ENCODE assay signal across 22 mouse cellular contexts in the genomic region with DNA sequence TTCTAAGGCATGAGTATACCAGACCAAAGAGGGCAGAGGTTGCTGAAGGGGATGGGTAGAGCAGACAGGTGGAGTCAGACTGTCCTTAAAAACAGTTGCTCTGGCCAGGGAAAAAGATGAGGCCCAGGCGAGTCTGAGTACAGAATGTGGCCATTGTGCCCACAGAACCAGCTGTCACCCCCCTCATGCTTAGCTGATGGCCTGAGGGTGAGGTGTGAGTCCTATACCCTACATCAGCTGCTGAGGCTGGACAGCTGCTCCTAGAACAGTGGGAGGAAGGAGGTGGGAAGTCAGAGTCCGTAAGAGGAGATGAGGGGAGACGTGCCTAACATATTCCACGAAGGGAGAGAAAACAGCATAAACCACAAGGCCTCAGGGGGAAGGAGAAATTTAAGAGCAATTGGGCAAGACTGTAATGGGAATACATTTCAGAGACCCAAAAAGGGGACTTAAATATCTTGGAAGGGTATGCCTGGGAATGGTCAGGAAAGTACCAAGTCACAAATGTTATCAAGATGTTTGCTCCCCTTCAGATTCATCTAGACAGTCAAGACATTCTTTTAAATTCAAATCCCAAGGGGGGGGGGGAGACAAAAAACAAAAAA. TPM values are rescaled to one million over a fixed set of nuclear protein-coding genes. Genes with fewer than 3 reads are reported as not detected.
"Had no signal": no experiment of that assay in that cellular context is flagged by ENCODE, and none has a peak within 500 bp of the region (broad histone marks: within the 10 kb centered on the region; RNA-seq: fewer than 3 reads in every experiment).

No protein-coding gene starts in this region.

- H3K9me3 ChIP-seq: liver, embryonic 15.5 days; midbrain, embryonic 13.5 days had no signal

- H3K4me2 ChIP-seq: liver, embryonic 11.5 days; liver, embryonic 15.5 days; midbrain, embryonic 13.5 days had no signal

- H3K36me3 ChIP-seq: liver, embryonic 15.5 days; midbrain, embryonic 13.5 days had no signal

- H3K9ac ChIP-seq: liver, embryonic 15.5 days; midbrain, embryonic 13.5 days had no signal

- ATAC-seq: lung, postnatal 0 days; midbrain, embryonic 13.5 days had no signal

- H3K27ac ChIP-seq: kidney, postnatal 0 days; liver, embryonic 15.5 days; midbrain, embryonic 13.5 days had no signal

- H3K4me3 ChIP-seq: liver, embryonic 15.5 days; midbrain, embryonic 13.5 days had no signal

- DNase-seq: kidney, adult 9 months; kidney, postnatal 36 days; lung, adult 2 months; lung, postnatal 36 days; retina, postnatal 1 day; right cerebral cortex, postnatal 4 days; spleen, adult 18-20 months; thymus, adult 18-20 months; thymus, postnatal 36 days had no signal

- H3K27me3 ChIP-seq: liver, embryonic 15.5 days; midbrain, embryonic 13.5 days had no signal

RNA-seq across cellular contexts. Expression of gene Mymx, which starts 14.2 kb away (rescaled TPM):
- total RNA-seq: layer of hippocampus, adult 18-20 months; layer of hippocampus, postnatal 14 days; left cerebral cortex, adult 18-20 months; left cerebral cortex, postnatal 14 days; megakaryocyte progenitor cell, adult 5-6 weeks; midbrain, postnatal 0 days; neutrophil, adult 5-6 weeks had no signal
- polyA plus RNA-seq: lung, adult 2 months; lung, postnatal 0 days; midbrain, embryonic 13.5 days; midbrain, postnatal 0 days had no signal

RNA-seq across cellular contexts. Expression of gene Capn11, which starts 43.0 kb away (rescaled TPM):
- polyA plus RNA-seq: kidney, postnatal 0 days; lung, adult 2 months; lung, postnatal 0 days; stomach, embryonic 14.5 days had no signal
